Mouse (Mus musculus) CH12.LX (cell line): ENCODE measurements at regions not wholly inside any gene's neighbourhood (a gene's known extent, or its start where the extent isn't known, plus 50 kb on each side); places are given as distances from the start of the nearest gene placed in this dataset.

Experiments used
- DNase-seq: peaks from one replicate; pipeline ENCODE4 v3.0.0-alpha.2; 2013; ENCODE audit errors: extremely low read depth
- H3K27ac ChIP-seq: 2 replicates; pipeline ENCODE4 v1.5.1; 2012; ENCODE audit warnings: low read depth, mild to moderate bottlenecking, control low read depth, moderate library complexity; ENCODE audit not compliant: insufficient read depth
- H3K27me3 ChIP-seq: replicated peaks from 2 replicates; pipeline ENCODE3; 2012; ENCODE audit warnings: inconsistent platforms
- H3K36me3 ChIP-seq, 2 experiments: replicated peaks in 1 of 2; 2 replicates each; pipeline versions ENCODE3 to v1.6.1; 2012; ENCODE audit warnings: inconsistent platforms in 1 of 2, low read length in 1 of 2, mild to moderate bottlenecking in 1 of 2, mixed read lengths in 1 of 2, moderate library complexity in 1 of 2; ENCODE audit not compliant: control insufficient read depth in 1 of 2, insufficient read depth in 1 of 2
- H3K4me1 ChIP-seq, 2 experiments: 2 replicates each; pipeline ENCODE4 v1.6.1; 2012; ENCODE audit warnings: inconsistent platforms in 1 of 2, moderate library complexity in 1 of 2; ENCODE audit not compliant: insufficient read depth in 2 of 2, control insufficient read depth in 1 of 2
- H3K4me2 ChIP-seq: 2 replicates; pipeline ENCODE4 v1.6.1; 2012; ENCODE audit warnings: low read depth, mild to moderate bottlenecking, control low read depth; ENCODE audit not compliant: poor library complexity, insufficient read depth, severe bottlenecking
- H3K4me3 ChIP-seq, 3 experiments: fragments of 150-350 bp in 1 of 3; sonication (generic) in 1 of 3; replicated peaks in 1 of 3; 2 replicates each; pipeline versions ENCODE3 to v1.5.1; 2011 to 2012; ENCODE audit warnings: low read depth in 2 of 3, low read length in 2 of 3, mild to moderate bottlenecking in 2 of 3, moderate library complexity in 2 of 3, control low read depth in 1 of 3, improper control_type of control experiment in 1 of 3, inconsistent platforms in 1 of 3, mixed read lengths in 1 of 3; ENCODE audit not compliant: poor library complexity in 1 of 3
- H3K79me2 ChIP-seq: replicated peaks from 2 replicates; pipeline ENCODE4 v1.6.1; 2012; ENCODE audit warnings: mild to moderate bottlenecking, moderate library complexity; ENCODE audit not compliant: control insufficient read depth, poor library complexity, insufficient read depth, severe bottlenecking; ENCODE audit errors: extremely low read depth
- H3K9ac ChIP-seq: 2 replicates; pipeline ENCODE4 v1.6.1; 2012; ENCODE audit warnings: low read depth, mild to moderate bottlenecking, control low read depth, moderate library complexity; ENCODE audit not compliant: insufficient read depth
- H3K9me3 ChIP-seq: replicated peaks from 2 replicates; pipeline ENCODE3; 2012; ENCODE audit warnings: low read length, inconsistent platforms, mixed read lengths
- BHLHE40 ChIP-seq: IDR thresholded peaks from 2 replicates; pipeline ENCODE4 v1.6.1; 2011; ENCODE audit warnings: mild to moderate bottlenecking, low read depth, low read length, improper control_type of control experiment
- CTCF ChIP-seq, 2 experiments: IDR thresholded peaks in 1 of 2; conservative IDR thresholded peaks in 1 of 2; 2 replicates each; pipeline ENCODE4 v1.5.1; 2011 to 2012; ENCODE audit warnings: low read depth in 2 of 2, low read length in 2 of 2, improper control_type of control experiment in 1 of 2, inconsistent platforms in 1 of 2, mild to moderate bottlenecking in 1 of 2, moderate library complexity in 1 of 2
- E2F4 ChIP-seq: IDR thresholded peaks from 2 replicates; pipeline ENCODE4 v1.6.1; 2011; ENCODE audit warnings: low read depth, low read length, improper control_type of control experiment; ENCODE audit not compliant: insufficient replicate concordance
- ETS1 ChIP-seq: conservative IDR thresholded peaks from 2 replicates; pipeline ENCODE4 v1.6.1; 2012; ENCODE audit warnings: low read depth, mild to moderate bottlenecking, inconsistent platforms, low read length, improper control_type of control experiment, moderate library complexity
- HCFC1 ChIP-seq: IDR thresholded peaks from 2 replicates; pipeline ENCODE4 v1.6.1; 2012; ENCODE audit warnings: low read depth, mild to moderate bottlenecking, inconsistent platforms, low read length, improper control_type of control experiment
- JUND ChIP-seq: conservative IDR thresholded peaks from 2 replicates; pipeline ENCODE4 v1.6.1; 2011; ENCODE audit warnings: low read depth, low read length, improper control_type of control experiment
- MAFK ChIP-seq: IDR thresholded peaks from 2 replicates; pipeline ENCODE4 v1.6.1; 2011; ENCODE audit warnings: low read length, improper control_type of control experiment; ENCODE audit not compliant: insufficient replicate concordance
- MAZ ChIP-seq: IDR thresholded peaks from 2 replicates; pipeline ENCODE4 v1.6.1; 2012; ENCODE audit warnings: low read depth, mild to moderate bottlenecking, inconsistent platforms, low read length, improper control_type of control experiment, moderate library complexity
- MEF2A ChIP-seq: IDR thresholded peaks from 2 replicates; pipeline ENCODE4 v1.6.1; 2014; ENCODE audit warnings: low read depth, mild to moderate bottlenecking, inconsistent platforms, low read length, improper control_type of control experiment, borderline replicate concordance
- MXI1 ChIP-seq: IDR thresholded peaks from 2 replicates; pipeline ENCODE4 v1.6.1; 2011; ENCODE audit warnings: mild to moderate bottlenecking, low read depth, low read length, improper control_type of control experiment
- NRF1 ChIP-seq: IDR thresholded peaks from 2 replicates; pipeline ENCODE4 v1.6.1; 2014; ENCODE audit warnings: low read depth, mild to moderate bottlenecking, inconsistent platforms, low read length, improper control_type of control experiment, moderate library complexity
- PAX5 ChIP-seq: IDR thresholded peaks from 2 replicates; pipeline ENCODE4 v1.6.1; 2012; ENCODE audit warnings: low read length, inconsistent platforms, mixed read lengths
- POLR2A ChIP-seq: IDR thresholded peaks from 2 replicates; pipeline ENCODE4 v1.6.1; 2011; ENCODE audit warnings: low read depth, mild to moderate bottlenecking, improper control_type of control experiment, low read length
- POLR2AphosphoS2 ChIP-seq: IDR thresholded peaks from 2 replicates; pipeline ENCODE4 v1.6.1; 2011; ENCODE audit warnings: low read depth, low read length, improper control_type of control experiment
- RAD21 ChIP-seq: IDR thresholded peaks from 2 replicates; pipeline ENCODE4 v1.6.1; 2011; ENCODE audit warnings: low read depth, mild to moderate bottlenecking, low read length, improper control_type of control experiment, moderate library complexity
- RCOR1 ChIP-seq: conservative IDR thresholded peaks from 2 replicates; pipeline ENCODE4 v1.6.1; 2012; ENCODE audit warnings: low read depth, mild to moderate bottlenecking, inconsistent platforms, low read length, improper control_type of control experiment
- TBP ChIP-seq: conservative IDR thresholded peaks from 2 replicates; pipeline ENCODE4 v1.6.1; 2011; ENCODE audit warnings: low read depth, low read length, improper control_type of control experiment
- USF1 ChIP-seq: IDR thresholded peaks from 2 replicates; pipeline ENCODE4 v1.6.1; 2014; ENCODE audit warnings: low read depth, mild to moderate bottlenecking, inconsistent platforms, low read length, improper control_type of control experiment
- USF2 ChIP-seq: conservative IDR thresholded peaks from 2 replicates; pipeline ENCODE4 v1.6.1; 2011; ENCODE audit warnings: low read depth, low read length, improper control_type of control experiment
- ZC3H11A ChIP-seq: IDR thresholded peaks from 2 replicates; pipeline ENCODE4 v1.6.1; 2012; ENCODE audit warnings: low read depth, mild to moderate bottlenecking, inconsistent platforms, low read length, improper control_type of control experiment
- ZKSCAN1 ChIP-seq: IDR thresholded peaks from 2 replicates; pipeline ENCODE4 v1.6.1; 2012; ENCODE audit warnings: low read depth, inconsistent platforms, low read length, improper control_type of control experiment, borderline replicate concordance
- ZMIZ1 ChIP-seq: IDR thresholded peaks from 2 replicates; pipeline ENCODE4 v1.6.1; 2012; ENCODE audit warnings: low read depth, mild to moderate bottlenecking, inconsistent platforms, low read length, improper control_type of control experiment
- dilution Hi-C: fragments of 300-500 bp; cut with MboI; formaldehyde crosslinking; loops from 2 replicates; pipeline ENCODE4 v1.14.3; 2020; ENCODE audit warnings: low sequenced_read_pairs; ENCODE audit not compliant: extremely low pct_unique_long_range_greater_than_20kb, extremely low pct_ligation_motif_present
- in situ Hi-C: fragments of 300-500 bp; cut with MboI; formaldehyde crosslinking; loops from 3 replicates; pipeline ENCODE4 v1.14.3; 2019; ENCODE audit warnings: low sequenced_read_pairs, low pct_ligation_motif_present, low pct_unique_long_range_greater_than_20kb, mixed read lengths

- no peak overlapping the region for H3K4me3 ChIP-seq
- DNase-seq: no peak
- H3K79me2 ChIP-seq: no peaks in the 10 kb centered on the region
- H3K27ac ChIP-seq: no peak overlapping the region
- H3K27me3 ChIP-seq: no peaks in the 10 kb centered on the region
- H3K36me3 ChIP-seq: no peaks in the 10 kb centered on the region
- H3K4me2 ChIP-seq: no peak overlapping the region
- no peaks in the 10 kb centered on the region for H3K9me3 ChIP-seq
- TF ChIP-seq POLR2A (no peak), ZKSCAN1 (no peak), BHLHE40 (no peak), ETS1 (no peak), RAD21 (no peak), RCOR1 (no peak), USF2 (no peak), HCFC1 (no peak), JUND (no peak), ZMIZ1 (no peak)
- TF ChIP-seq, all 38 proteins: peak for 0
- in situ Hi-C loops: no loop called here
- dilution Hi-C loops: no loop called here
- no peaks in the 10 kb centered on the region for H3K4me1 ChIP-seq
- H3K9ac ChIP-seq: no peak overlapping the region
Observed at GRCm38 (mm10) chr1:158119708-158120107, 236.4 kb downstream of the Brinp2 start.

GRCm38 (mm10) chr1:158124902-158125301, 231.2 kb downstream of the Brinp2 start:
- peaks cover 0 to 7% of the 10 kb centered on the region in 2 experiments; a peak in 2 of 4 replicates for H3K4me1 ChIP-seq
- DNase-seq: no peak
- TF ChIP-seq MAFK: no peak
- no peak for TF ChIP-seq MAZ
- no peak for TF ChIP-seq CTCF (conservative IDR thresholded peaks at IDR 0.05 in 1 of 2, IDR thresholded peaks at IDR 0.05 in 1 of 2; ENCODE audit: low read depth in 2 of 2, low read length in 2 of 2)
- no peak for TF ChIP-seq POLR2A
- TF ChIP-seq MEF2A: no peak
- TF ChIP-seq E2F4: no peak
- TF ChIP-seq NRF1: no peak
- TF ChIP-seq USF1: no peak
- no peak for TF ChIP-seq RAD21
- TF ChIP-seq MXI1: no peak
- no peak for TF ChIP-seq ZKSCAN1
- no peak for TF ChIP-seq ZMIZ1
- TF ChIP-seq PAX5: no peak
- TF ChIP-seq USF2: no peak
- no peak for TF ChIP-seq TBP
- no peak for TF ChIP-seq ZC3H11A
- TF ChIP-seq POLR2AphosphoS2: no peak
- in situ Hi-C loops (no loop called here), dilution Hi-C loops (no loop called here)
- H3K27me3 ChIP-seq: no peaks in the 10 kb centered on the region
- no peaks in the 10 kb centered on the region for H3K79me2 ChIP-seq
- H3K36me3 ChIP-seq: no peaks in the 10 kb centered on the region
- H3K9ac ChIP-seq: no peak overlapping the region
- H3K4me2 ChIP-seq: no peak overlapping the region
- no peaks in the 10 kb centered on the region for H3K9me3 ChIP-seq
- H3K4me3 ChIP-seq: no peak overlapping the region
- H3K27ac ChIP-seq: no peak overlapping the region
